Mouse (Mus musculus): ENCODE results near the gene Fbxo10. TPM values are rescaled to one million over a fixed set of nuclear protein-coding genes. Genes with fewer than 3 reads are reported as not detected.
"Not testable (repeated sequence)": the region's sequence is repeated elsewhere in the genome, so short reads cannot be mapped to it uniquely, and the experiment has no call there.

Fbxo10 gene
- polyA plus RNA-seq, 1 experiment: 19.2 TPM

DNA sequence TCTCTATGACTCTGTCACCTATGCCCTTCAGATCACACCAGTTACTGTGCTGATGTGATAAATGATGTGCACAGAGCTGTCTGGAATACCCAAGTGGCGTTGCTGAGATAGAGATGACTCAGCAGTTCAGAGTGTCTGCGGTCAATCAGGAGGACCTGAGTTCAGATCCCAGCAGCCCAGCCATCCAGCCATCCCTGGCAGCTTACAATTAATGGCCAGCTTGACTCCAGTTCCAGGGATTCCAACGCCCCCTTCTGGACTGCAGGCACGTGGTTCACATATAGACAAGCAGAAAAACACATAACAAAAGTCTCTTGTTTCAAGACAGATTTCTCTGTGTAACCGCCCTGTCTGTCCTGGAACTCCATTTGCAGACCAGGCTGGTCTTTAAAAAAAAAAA, 22.0 kb upstream of the Fbxo10 start:
- H3K27me3 ChIP-seq (ENCODE audit: control insufficient read depth, insufficient read depth, low read length): no peaks in the 10 kb centered on the region
- no peak for TF ChIP-seq POLR2A (IDR thresholded peaks at IDR 0.05; ENCODE audit: control insufficient read depth, extremely low read depth, insufficient read depth, low read length, poor library complexity)
- TF ChIP-seq CTCF (IDR thresholded peaks at IDR 0.05; ENCODE audit: borderline replicate concordance, control insufficient read depth, extremely low read depth, insufficient read depth, low read length, poor library complexity): no peak
- WGBS: 81% methylated on average over 5 of the region's 5 CpGs
- H3K36me3 ChIP-seq (ENCODE audit: control insufficient read depth, insufficient read depth, low read length): peaks cover 10% of the 10 kb centered on the region
- no peak overlapping the region for H3K4me3 ChIP-seq (ENCODE audit: control insufficient read depth, insufficient read depth, low read length)
- H3K27ac ChIP-seq (ENCODE audit: control insufficient read depth, insufficient read depth, low read length): no peak overlapping the region
- H3K4me1 ChIP-seq (replicated peaks; ENCODE audit: control insufficient read depth, insufficient read depth, low read length): peaks cover 4% of the 10 kb centered on the region
- DNase-seq: no peak

DNA sequence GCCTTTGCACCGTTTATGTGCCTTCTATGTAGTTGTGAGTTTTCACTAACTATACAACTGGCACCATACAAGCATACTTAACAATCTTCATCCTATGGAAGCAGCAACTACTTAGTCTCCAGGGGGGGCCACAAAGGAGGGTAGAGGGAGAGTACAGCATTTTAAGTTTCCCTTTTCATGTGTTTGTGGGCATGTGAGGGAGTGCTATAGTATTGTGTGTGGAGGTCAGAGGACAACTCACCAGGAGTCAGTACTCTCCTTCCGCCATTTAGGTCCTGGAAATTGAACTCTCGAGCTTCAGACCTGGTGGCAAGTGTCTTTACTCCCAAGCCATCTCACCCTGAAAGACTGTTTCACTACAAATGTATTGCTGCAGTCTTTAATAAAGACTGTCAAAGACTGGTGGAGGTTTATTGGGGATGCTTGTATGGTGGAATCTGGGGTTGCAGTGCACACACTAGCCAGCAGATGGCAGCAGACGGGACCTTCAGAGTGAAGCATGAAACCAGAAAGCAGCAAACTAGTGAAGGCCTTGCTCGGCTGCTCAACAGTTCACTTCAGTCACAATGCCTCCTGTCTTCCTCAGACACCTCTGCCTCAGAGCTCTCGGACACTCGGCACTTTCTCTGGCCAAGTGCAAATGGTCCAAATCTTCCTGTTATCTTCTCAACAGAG, 12.9 kb upstream of the Fbxo10 start:
- 36% methylated on average over 7 of the region's 7 CpGs for WGBS

DNA sequence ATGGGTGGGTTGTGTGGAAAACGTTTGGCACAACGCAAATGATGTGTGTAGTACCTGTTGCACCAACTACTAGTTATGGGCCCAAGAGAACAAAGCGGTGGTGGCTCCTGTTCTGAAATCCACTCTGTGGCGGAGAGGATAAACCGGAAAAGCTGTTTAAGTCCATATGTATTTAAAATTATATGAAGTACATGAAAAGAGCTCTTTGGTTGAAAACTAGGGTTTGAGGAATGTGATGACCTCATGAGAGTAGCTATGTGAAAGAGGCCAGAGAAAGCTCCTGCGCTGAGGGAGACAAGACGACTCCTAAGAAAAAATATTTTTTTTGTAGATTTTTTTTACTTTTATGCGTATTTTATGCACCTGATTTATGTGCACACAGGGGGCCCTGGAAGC, 489 bp upstream of the Fbxo10 start:
- peak overlapping the region; percentile 76 for H3K4me3 ChIP-seq (ENCODE audit: control insufficient read depth, insufficient read depth, low read length)

More for the DNA sequence above, 12.9 kb upstream of the Fbxo10 start:
- Histone ChIP-seq H3K27ac (ENCODE audit: control insufficient read depth, insufficient read depth, low read length) (no peak overlapping the region), H3K4me3 (ENCODE audit: control insufficient read depth, insufficient read depth, low read length) (no peak overlapping the region), H3K36me3 (ENCODE audit: control insufficient read depth, insufficient read depth, low read length) (no peaks in the 10 kb centered on the region), H3K4me1 (replicated peaks; ENCODE audit: control insufficient read depth, insufficient read depth, low read length) (no peaks in the 10 kb centered on the region), H3K27me3 (ENCODE audit: control insufficient read depth, insufficient read depth, low read length) (no peaks in the 10 kb centered on the region)
- peak; percentile 63 for DNase-seq
- TF ChIP-seq CTCF (IDR thresholded peaks at IDR 0.05; ENCODE audit: borderline replicate concordance, control insufficient read depth, extremely low read depth, insufficient read depth, low read length, poor library complexity) (peak; percentile 77; the same call in 1 of the 2 replicates), POLR2A (IDR thresholded peaks at IDR 0.05; ENCODE audit: control insufficient read depth, extremely low read depth, insufficient read depth, low read length, poor library complexity) (no peak)

DNA sequence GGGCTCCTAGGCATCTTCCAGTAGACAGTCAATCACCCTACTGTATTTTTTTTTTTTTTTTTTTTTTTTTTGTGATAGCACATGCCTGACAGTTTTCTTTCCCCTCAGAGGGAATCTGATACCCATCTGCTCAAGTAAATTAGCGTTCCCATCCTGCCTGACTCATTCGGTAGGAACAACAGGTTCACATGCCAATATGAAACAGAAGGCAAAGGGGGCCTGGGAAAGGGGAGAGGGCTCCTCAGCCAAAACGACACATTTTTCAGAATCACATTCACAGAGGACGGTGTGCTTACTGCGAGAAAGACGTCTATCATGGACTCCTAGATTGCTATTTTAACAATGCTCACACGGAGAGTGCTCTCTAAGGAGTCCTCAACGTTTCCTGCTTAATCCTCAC, 917 bp downstream of the Fbxo10 start:
- DNase-seq: no peak
- Histone ChIP-seq H3K27me3 (ENCODE audit: control insufficient read depth, insufficient read depth, low read length) (no peaks in the 10 kb centered on the region), H3K4me3 (ENCODE audit: control insufficient read depth, insufficient read depth, low read length) (no peak overlapping the region), H3K4me1 (replicated peaks; ENCODE audit: control insufficient read depth, insufficient read depth, low read length) (peaks cover 5% of the 10 kb centered on the region; the same call in 1 of the 2 replicates), H3K36me3 (ENCODE audit: control insufficient read depth, insufficient read depth, low read length) (no peaks in the 10 kb centered on the region), H3K27ac (ENCODE audit: control insufficient read depth, insufficient read depth, low read length) (no peak overlapping the region)
- no peak for TF ChIP-seq CTCF (IDR thresholded peaks at IDR 0.05; ENCODE audit: borderline replicate concordance, control insufficient read depth, extremely low read depth, insufficient read depth, low read length, poor library complexity)
- TF ChIP-seq POLR2A (IDR thresholded peaks at IDR 0.05; ENCODE audit: control insufficient read depth, extremely low read depth, insufficient read depth, low read length, poor library complexity): no peak
- WGBS: 23% methylated on average over 8 of the region's 8 CpGs

More for the DNA sequence above, 489 bp upstream of the Fbxo10 start:
- H3K4me1 ChIP-seq (replicated peaks; ENCODE audit: control insufficient read depth, insufficient read depth, low read length): peaks cover 5% of the 10 kb centered on the region; the same call in 1 of the 2 replicates
- TF ChIP-seq CTCF (IDR thresholded peaks at IDR 0.05; ENCODE audit: borderline replicate concordance, control insufficient read depth, extremely low read depth, insufficient read depth, low read length, poor library complexity) (no peak), POLR2A (IDR thresholded peaks at IDR 0.05; ENCODE audit: control insufficient read depth, extremely low read depth, insufficient read depth, low read length, poor library complexity) (no peak)
- H3K27ac ChIP-seq (ENCODE audit: control insufficient read depth, insufficient read depth, low read length): no peak overlapping the region
- H3K27me3 ChIP-seq (ENCODE audit: control insufficient read depth, insufficient read depth, low read length): no peaks in the 10 kb centered on the region
- no peak for DNase-seq
- no peaks in the 10 kb centered on the region for H3K36me3 ChIP-seq (ENCODE audit: control insufficient read depth, insufficient read depth, low read length)
- WGBS: 57% methylated on average over 8 of the region's 8 CpGs

DNA sequence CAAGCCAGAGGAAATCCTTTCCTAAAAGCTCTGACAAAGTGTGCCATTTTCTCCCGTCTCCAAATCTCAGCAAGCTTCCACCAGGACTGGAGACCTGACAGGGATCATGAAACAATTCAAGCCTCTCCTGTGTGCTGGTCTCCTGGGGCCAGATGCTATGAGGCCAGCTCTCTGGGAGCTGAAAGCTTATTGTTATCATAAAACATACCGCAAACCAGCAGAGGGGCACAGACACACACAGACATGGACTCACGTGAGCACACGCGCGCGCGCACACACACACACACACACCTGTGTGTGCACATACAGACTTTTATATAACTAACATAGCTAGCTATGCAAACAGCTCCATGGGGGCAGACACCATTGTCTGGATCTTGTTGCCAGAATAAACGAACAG, 1.5 kb downstream of the Fbxo10 start:
- TF ChIP-seq POLR2A (IDR thresholded peaks at IDR 0.05; ENCODE audit: control insufficient read depth, extremely low read depth, insufficient read depth, low read length, poor library complexity) (no peak), CTCF (IDR thresholded peaks at IDR 0.05; ENCODE audit: borderline replicate concordance, control insufficient read depth, extremely low read depth, insufficient read depth, low read length, poor library complexity) (no peak)
- WGBS: 91% methylated on average over 9 of the region's 9 CpGs

DNA sequence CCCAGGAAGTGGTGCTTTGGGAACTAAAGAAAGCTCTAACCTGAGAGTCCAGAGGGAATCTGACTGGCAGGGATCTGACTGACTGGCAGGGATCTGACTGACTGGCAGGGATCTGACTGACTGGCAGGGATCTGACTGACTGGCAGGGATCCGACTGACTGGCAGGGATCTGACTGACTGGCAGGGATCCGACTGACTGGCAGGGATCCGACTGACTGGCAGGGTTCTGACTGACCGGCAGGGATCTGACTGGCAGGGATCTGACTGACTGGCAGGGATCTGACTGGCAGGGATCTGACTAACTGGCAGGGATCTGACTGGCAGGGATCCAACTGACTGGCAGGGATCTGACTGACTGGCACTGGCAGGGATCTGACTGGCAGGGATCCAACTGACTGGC, 3.4 kb downstream of the Fbxo10 start:
- H3K27ac ChIP-seq (ENCODE audit: control insufficient read depth, insufficient read depth, low read length); DNase-seq; H3K4me1 ChIP-seq (replicated peaks; ENCODE audit: control insufficient read depth, insufficient read depth, low read length); H3K36me3 ChIP-seq (ENCODE audit: control insufficient read depth, insufficient read depth, low read length); H3K4me3 ChIP-seq (ENCODE audit: control insufficient read depth, insufficient read depth, low read length); H3K27me3 ChIP-seq (ENCODE audit: control insufficient read depth, insufficient read depth, low read length): not testable (repeated sequence)
- 87% methylated on average over 4 of the region's 4 CpGs for WGBS

More for the DNA sequence above, 1.5 kb downstream of the Fbxo10 start:
- Histone ChIP-seq H3K27ac (ENCODE audit: control insufficient read depth, insufficient read depth, low read length) (no peak overlapping the region), H3K4me1 (replicated peaks; ENCODE audit: control insufficient read depth, insufficient read depth, low read length) (peaks cover 5% of the 10 kb centered on the region; the same call in 1 of the 2 replicates), H3K4me3 (ENCODE audit: control insufficient read depth, insufficient read depth, low read length) (no peak overlapping the region), H3K36me3 (ENCODE audit: control insufficient read depth, insufficient read depth, low read length) (no peaks in the 10 kb centered on the region), H3K27me3 (ENCODE audit: control insufficient read depth, insufficient read depth, low read length) (no peaks in the 10 kb centered on the region)
- DNase-seq: no peak

DNA sequence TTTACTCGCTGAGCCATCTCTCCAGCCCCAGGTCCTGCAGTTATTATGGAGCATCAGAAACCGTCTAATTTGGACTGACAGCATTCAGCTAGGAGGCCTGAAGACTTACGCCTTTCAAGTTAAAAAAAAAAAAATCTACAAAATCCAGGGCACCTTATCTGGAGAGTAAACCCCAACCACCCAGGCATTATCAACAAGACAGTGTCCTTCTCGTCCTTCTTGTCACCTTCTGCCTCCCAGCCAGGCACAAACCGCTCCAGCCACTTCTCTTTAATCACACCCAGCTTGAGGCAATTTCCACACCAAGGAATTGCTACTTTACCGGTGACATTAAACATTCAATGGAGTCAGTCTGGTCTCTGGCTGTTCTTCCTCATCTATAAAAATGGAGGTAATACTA, 10.9 kb downstream of the Fbxo10 start:
- H3K27ac ChIP-seq (ENCODE audit: control insufficient read depth, insufficient read depth, low read length): no peak overlapping the region
- H3K4me3 ChIP-seq (ENCODE audit: control insufficient read depth, insufficient read depth, low read length): no peak overlapping the region
- DNase-seq: no peak
- no peaks in the 10 kb centered on the region for H3K27me3 ChIP-seq (ENCODE audit: control insufficient read depth, insufficient read depth, low read length)
- TF ChIP-seq CTCF (IDR thresholded peaks at IDR 0.05; ENCODE audit: borderline replicate concordance, control insufficient read depth, extremely low read depth, insufficient read depth, low read length, poor library complexity) (no peak), POLR2A (IDR thresholded peaks at IDR 0.05; ENCODE audit: control insufficient read depth, extremely low read depth, insufficient read depth, low read length, poor library complexity) (no peak)
- H3K36me3 ChIP-seq (ENCODE audit: control insufficient read depth, insufficient read depth, low read length): no peaks in the 10 kb centered on the region
- WGBS: 87% methylated on average over 6 of the region's 6 CpGs
- H3K4me1 ChIP-seq (replicated peaks; ENCODE audit: control insufficient read depth, insufficient read depth, low read length): no peaks in the 10 kb centered on the region; the same call in 1 of the 2 replicates
